Mouse (Mus musculus): ENCODE data around the gene Hist1h3d. TPM values are rescaled to one million over a fixed set of nuclear protein-coding genes. Genes with fewer than 3 reads are reported as not detected.
A peak's percentile ranks its signal among the peaks of the same experiment; 100 is the strongest.
"Not testable (repeated sequence)": the region's sequence is repeated elsewhere in the genome, so short reads cannot be mapped to it uniquely, and the experiment has no call there.

The Hist1h3d gene
- polyA plus RNA-seq, 1 experiment from 2014 or later = 9.6 TPM

GRCm38 (mm10) chr13:23551146-23551834, 24.3 kb upstream of the Hist1h3d start, which contains the start of gene Hist1h4f:
Gene Hist1h4f, minus strand, starts transcription at chr13:23551648.
- WGBS = under 1% methylated on average over 42 of the region's 47 CpGs
- H3K36me3 ChIP-seq (ENCODE audit: control insufficient read depth, insufficient read depth, low read length); H3K27me3 ChIP-seq (replicated peaks; ENCODE audit: control insufficient read depth, insufficient read depth, low read length); H3K9me3 ChIP-seq (ENCODE audit: control insufficient read depth, low read length): not testable (repeated sequence)
- ATAC-seq (replicated peaks; ENCODE audit: low FRiP score, low TSS enrichment, low read depth) = peak; percentile 83
- DNase-seq (ENCODE audit: low spot score) = peak; percentile 99
- peaks cover 12% of the 10 kb centered on the region for H3K4me1 ChIP-seq (replicated peaks; ENCODE audit: control insufficient read depth, insufficient read depth, low read length)
- H3K27ac ChIP-seq (ENCODE audit: low read depth) = peak within 1 kb of the TSS; percentile 94
- H3K4me3 ChIP-seq (ENCODE audit: low read depth, low read length) = peak within 1 kb of the TSS; percentile 42
- H3K4me2 ChIP-seq (ENCODE audit: low read length) = peak within 1 kb of the TSS; percentile 72
- peak within 1 kb of the TSS; percentile 71 for H3K9ac ChIP-seq (ENCODE audit: low read length)

DNA sequence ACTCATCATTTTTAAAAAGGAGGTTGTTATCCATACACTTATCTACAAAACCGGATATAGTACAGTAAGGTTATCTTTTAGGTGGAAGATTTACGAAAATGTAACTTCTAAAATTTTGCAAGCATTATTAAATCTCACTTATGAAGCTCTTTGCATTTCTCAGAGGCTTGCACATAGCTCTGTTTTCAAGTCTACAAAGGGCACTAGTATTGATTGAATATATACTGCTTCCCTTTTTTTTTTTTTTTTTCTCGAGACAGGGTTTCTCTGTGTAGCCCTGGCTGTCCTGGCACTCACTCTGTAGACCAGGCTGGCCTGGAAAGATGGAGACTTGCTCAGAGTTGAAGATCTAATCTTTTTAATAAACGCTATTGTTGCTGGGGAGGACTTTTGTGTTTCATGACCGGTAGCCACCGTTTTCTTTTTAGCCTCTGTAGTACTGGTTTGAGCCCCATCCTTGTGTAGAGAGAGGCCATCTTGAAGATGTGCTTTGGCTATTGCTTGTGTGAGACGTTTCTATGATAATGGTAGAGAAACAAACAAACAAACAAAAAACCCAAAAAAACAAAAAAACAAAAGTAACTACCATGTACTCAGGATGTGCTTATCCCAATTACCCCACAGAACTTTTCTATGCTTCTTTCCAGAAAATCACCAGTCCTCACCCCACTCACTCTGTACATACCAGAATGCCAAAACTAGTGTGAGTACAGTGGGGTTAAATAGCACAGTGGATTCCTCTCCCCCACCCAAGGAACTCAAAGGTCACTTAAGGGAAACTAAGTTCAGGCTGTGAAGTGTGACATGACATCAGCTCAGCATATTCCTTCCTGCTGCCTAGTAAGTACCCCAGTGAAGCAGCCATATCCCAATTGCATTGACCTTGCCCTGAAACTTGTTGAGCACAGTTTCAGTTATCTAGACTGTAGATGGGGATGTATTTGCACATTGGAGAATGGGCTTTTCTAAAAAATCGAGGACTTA, 23.3 kb upstream of the Hist1h3d start:
- Histone ChIP-seq H3K4me2 (ENCODE audit: low read length) (peak overlapping the region; percentile 72), H3K4me1 (replicated peaks; ENCODE audit: control insufficient read depth, insufficient read depth, low read length) (peaks cover 16% of the 10 kb centered on the region), H3K9ac (ENCODE audit: low read length) (peak overlapping the region; percentile 71), H3K27ac (ENCODE audit: low read depth) (peak overlapping the region; percentile 94), H3K9me3 (ENCODE audit: control insufficient read depth, low read length) (no peaks in the 10 kb centered on the region), H3K27me3 (replicated peaks; ENCODE audit: control insufficient read depth, insufficient read depth, low read length) (no peaks in the 10 kb centered on the region), H3K36me3 (ENCODE audit: control insufficient read depth, insufficient read depth, low read length) (no peaks in the 10 kb centered on the region), H3K4me3 (ENCODE audit: low read depth, low read length) (peak overlapping the region; percentile 17; the same call in 1 of the 2 replicates)
- DNase-seq (ENCODE audit: low spot score) = no peak
- 49% methylated on average over 8 of the region's 8 CpGs for WGBS
- no peak for ATAC-seq (replicated peaks; ENCODE audit: low FRiP score, low TSS enrichment, low read depth)

GRCm38 (mm10) chr13:23552962-23553361, 22.6 kb upstream of the Hist1h3d start, which contains the start of gene Hist1h1d:
Gene Hist1h1d, plus strand, starts transcription at chr13:23553262.
- Histone ChIP-seq H3K4me2 (ENCODE audit: low read length) (peak within 1 kb of the TSS; percentile 93), H3K27ac (ENCODE audit: low read depth) (peak within 1 kb of the TSS; percentile 100), H3K4me1 (replicated peaks; ENCODE audit: control insufficient read depth, insufficient read depth, low read length) (peaks cover 16% of the 10 kb centered on the region), H3K4me3 (ENCODE audit: low read depth, low read length) (no peak within 1 kb of the TSS), H3K9ac (ENCODE audit: low read length) (peak within 1 kb of the TSS; percentile 71), H3K36me3 (ENCODE audit: control insufficient read depth, insufficient read depth, low read length) (no peaks in the 10 kb centered on the region), H3K9me3 (ENCODE audit: control insufficient read depth, low read length) (no peaks in the 10 kb centered on the region), H3K27me3 (replicated peaks; ENCODE audit: control insufficient read depth, insufficient read depth, low read length) (no peaks in the 10 kb centered on the region)
- ATAC-seq (replicated peaks; ENCODE audit: low FRiP score, low TSS enrichment, low read depth) (no peak), DNase-seq (ENCODE audit: low spot score) (no peak)

GRCm38 (mm10) chr13:23554393-23554792, 21.2 kb upstream of the Hist1h3d start:
- ATAC-seq (replicated peaks; ENCODE audit: low FRiP score, low TSS enrichment, low read depth) (no peak), DNase-seq (ENCODE audit: low spot score) (no peak)
- WGBS = 22% methylated on average over 9 of the region's 9 CpGs

GRCm38 (mm10) chr13:23554925-23555838, 20.4 kb upstream of the Hist1h3d start:
- H3K27me3 ChIP-seq (replicated peaks; ENCODE audit: control insufficient read depth, insufficient read depth, low read length) = no peaks in the 10 kb centered on the region
- peak overlapping the region; percentile 71 for H3K4me3 ChIP-seq (ENCODE audit: low read depth, low read length)
- peak overlapping the region; percentile 100 for H3K27ac ChIP-seq (ENCODE audit: low read depth)
- peak; percentile 86 for ATAC-seq (replicated peaks; ENCODE audit: low FRiP score, low TSS enrichment, low read depth)
- under 1% methylated on average over 53 of the region's 54 CpGs for WGBS
- H3K36me3 ChIP-seq (ENCODE audit: control insufficient read depth, insufficient read depth, low read length) = no peaks in the 10 kb centered on the region
- peak; percentile 93 for DNase-seq (ENCODE audit: low spot score)
- peak overlapping the region; percentile 93 for H3K4me2 ChIP-seq (ENCODE audit: low read length)
- peaks cover 16% of the 10 kb centered on the region for H3K4me1 ChIP-seq (replicated peaks; ENCODE audit: control insufficient read depth, insufficient read depth, low read length)
- peak overlapping the region; percentile 96 for H3K9ac ChIP-seq (ENCODE audit: low read length)
- H3K9me3 ChIP-seq (ENCODE audit: control insufficient read depth, low read length) = no peaks in the 10 kb centered on the region

More at GRCm38 (mm10) chr13:23554393-23554792, 21.2 kb upstream of the Hist1h3d start:
- H3K9ac ChIP-seq (ENCODE audit: low read length) = peak overlapping the region; percentile 96
- no peaks in the 10 kb centered on the region for H3K36me3 ChIP-seq (ENCODE audit: control insufficient read depth, insufficient read depth, low read length)
- H3K27ac ChIP-seq (ENCODE audit: low read depth) = peak overlapping the region; percentile 100
- no peaks in the 10 kb centered on the region for H3K27me3 ChIP-seq (replicated peaks; ENCODE audit: control insufficient read depth, insufficient read depth, low read length)
- no peaks in the 10 kb centered on the region for H3K9me3 ChIP-seq (ENCODE audit: control insufficient read depth, low read length)
- peak overlapping the region; percentile 71 for H3K4me3 ChIP-seq (ENCODE audit: low read depth, low read length)
- H3K4me1 ChIP-seq (replicated peaks; ENCODE audit: control insufficient read depth, insufficient read depth, low read length) = peaks cover 16% of the 10 kb centered on the region
- H3K4me2 ChIP-seq (ENCODE audit: low read length) = peak overlapping the region; percentile 93

DNA sequence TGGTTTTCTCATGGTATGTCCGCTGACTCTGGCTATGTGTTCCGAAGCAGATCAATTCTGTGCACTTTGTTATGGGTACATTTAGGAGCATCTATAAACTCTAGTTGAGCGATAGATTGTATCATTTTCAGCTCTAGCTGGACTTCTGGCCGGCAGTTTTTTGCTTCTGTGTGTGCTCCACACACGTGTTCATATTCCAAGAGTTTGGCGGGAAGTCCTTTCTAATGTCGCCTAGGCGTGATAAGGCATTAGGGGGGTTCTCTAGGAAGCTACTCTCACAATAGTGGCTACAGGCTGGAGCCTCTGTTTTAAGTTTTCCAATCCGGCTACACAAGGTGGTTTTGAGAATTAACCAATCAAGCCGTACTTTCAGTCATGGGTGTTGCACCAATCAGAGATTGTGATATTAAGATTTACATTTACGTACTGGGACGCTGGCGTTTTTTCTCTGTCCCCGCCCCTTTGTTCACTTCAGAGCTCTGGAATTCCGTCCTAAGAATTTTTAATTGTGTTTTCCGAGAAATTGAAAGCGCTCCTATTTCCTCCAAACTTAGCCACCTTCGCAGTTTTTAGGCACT, 19.6 kb upstream of the Hist1h3d start:
- Histone ChIP-seq H3K9ac (ENCODE audit: low read length) (peak overlapping the region; percentile 96), H3K27ac (ENCODE audit: low read depth) (peak overlapping the region; percentile 100), H3K4me3 (ENCODE audit: low read depth, low read length) (peak overlapping the region; percentile 71), H3K27me3 (replicated peaks; ENCODE audit: control insufficient read depth, insufficient read depth, low read length) (no peaks in the 10 kb centered on the region), H3K4me2 (ENCODE audit: low read length) (peak overlapping the region; percentile 93), H3K9me3 (ENCODE audit: control insufficient read depth, low read length) (no peaks in the 10 kb centered on the region), H3K4me1 (replicated peaks; ENCODE audit: control insufficient read depth, insufficient read depth, low read length) (peaks cover 15% of the 10 kb centered on the region), H3K36me3 (ENCODE audit: control insufficient read depth, insufficient read depth, low read length) (no peaks in the 10 kb centered on the region)
- 1% methylated on average over 18 of the region's 18 CpGs for WGBS
- DNase-seq (ENCODE audit: low spot score) (peak; percentile 88), ATAC-seq (replicated peaks; ENCODE audit: low FRiP score, low TSS enrichment, low read depth) (peak; percentile 77)

DNA sequence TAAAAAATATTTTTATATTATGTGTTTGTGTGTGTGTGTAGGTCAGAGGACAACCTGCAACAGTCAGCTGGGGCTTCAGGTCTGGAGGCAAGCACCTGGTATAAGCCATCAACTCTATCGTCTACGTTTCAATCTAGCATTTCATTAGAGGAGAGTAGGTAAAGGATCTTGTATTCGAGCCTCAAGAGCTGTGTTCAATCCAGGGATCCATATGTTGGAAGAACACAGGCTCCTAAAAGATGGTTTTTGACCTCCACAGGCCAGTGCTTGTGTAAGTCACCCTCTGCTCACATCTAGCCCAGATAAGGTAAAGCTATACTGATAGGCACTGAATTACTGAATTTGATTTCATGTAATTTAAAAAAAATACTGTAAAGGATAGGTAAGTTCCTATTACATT, 18.7 kb upstream of the Hist1h3d start:
- no peaks in the 10 kb centered on the region for H3K9me3 ChIP-seq (ENCODE audit: control insufficient read depth, low read length)
- WGBS = 68% methylated on average over 3 of the region's 3 CpGs
- DNase-seq (ENCODE audit: low spot score) (no peak), ATAC-seq (replicated peaks; ENCODE audit: low FRiP score, low TSS enrichment, low read depth) (no peak)
- no peaks in the 10 kb centered on the region for H3K27me3 ChIP-seq (replicated peaks; ENCODE audit: control insufficient read depth, insufficient read depth, low read length)
- no peaks in the 10 kb centered on the region for H3K36me3 ChIP-seq (ENCODE audit: control insufficient read depth, insufficient read depth, low read length)
- H3K27ac ChIP-seq (ENCODE audit: low read depth) = peak overlapping the region; percentile 100
- H3K4me2 ChIP-seq (ENCODE audit: low read length) = peak overlapping the region; percentile 93
- H3K4me3 ChIP-seq (ENCODE audit: low read depth, low read length) = peak overlapping the region; percentile 71; the same call in 1 of the 2 replicates
- H3K9ac ChIP-seq (ENCODE audit: low read length) = no peak overlapping the region
- H3K4me1 ChIP-seq (replicated peaks; ENCODE audit: control insufficient read depth, insufficient read depth, low read length) = peaks cover 12% of the 10 kb centered on the region

Data from intestine, embryonic 14.5 days (tissue).